Mouse (Mus musculus): Measurements from ENCODE around the gene Tsc1. TPM values are rescaled to one million over a fixed set of nuclear protein-coding genes. Genes with fewer than 3 reads are reported as not detected.

The Tsc1 gene
- polyA plus RNA-seq, 1 experiment from 2014 or later: 16.4 TPM

GRCm38 (mm10) chr2:28618777-28619336, 22.2 kb upstream of the Tsc1 start:
- WGBS: 83% methylated on average over 6 of the region's 6 CpGs
- no peaks in the 10 kb centered on the region for H3K9me3 ChIP-seq (replicated peaks; ENCODE audit: control insufficient read depth, low read length)
- no peak overlapping the region for H3K4me2 ChIP-seq (ENCODE audit: low read depth, low read length)
- no peak for DNase-seq (ENCODE audit: low spot score)
- ATAC-seq (replicated peaks; ENCODE audit: insufficient number of reproducible peaks, low FRiP score, low TSS enrichment, low read depth): no peak
- H3K36me3 ChIP-seq (replicated peaks; ENCODE audit: control insufficient read depth, insufficient read depth, low read depth, low read length): no peaks in the 10 kb centered on the region
- no peaks in the 10 kb centered on the region for H3K4me1 ChIP-seq (ENCODE audit: control insufficient read depth, insufficient read depth, low read length)
- H3K27me3 ChIP-seq (ENCODE audit: control insufficient read depth, insufficient read depth, low read length): peaks cover 4% of the 10 kb centered on the region; the same call in 1 of the 2 replicates
- no peak overlapping the region for H3K9ac ChIP-seq (replicated peaks; ENCODE audit: low read length)
- H3K4me3 ChIP-seq (ENCODE audit: low read depth, low read length): no peak overlapping the region
- H3K27ac ChIP-seq (replicated peaks; ENCODE audit: low read depth, low read length): no peak overlapping the region

- no peaks in the 10 kb centered on the region for H3K36me3 ChIP-seq (replicated peaks; ENCODE audit: control insufficient read depth, insufficient read depth, low read depth, low read length)
- H3K9ac ChIP-seq (replicated peaks; ENCODE audit: low read length): no peak overlapping the region
- H3K9me3 ChIP-seq (replicated peaks; ENCODE audit: control insufficient read depth, low read length): no peaks in the 10 kb centered on the region
- H3K4me3 ChIP-seq (ENCODE audit: low read depth, low read length): no peak overlapping the region
- 77% methylated on average over 6 of the region's 6 CpGs for WGBS
- ATAC-seq (replicated peaks; ENCODE audit: insufficient number of reproducible peaks, low FRiP score, low TSS enrichment, low read depth): no peak
- H3K4me2 ChIP-seq (ENCODE audit: low read depth, low read length): no peak overlapping the region
- no peak overlapping the region for H3K27ac ChIP-seq (replicated peaks; ENCODE audit: low read depth, low read length)
- H3K27me3 ChIP-seq (ENCODE audit: control insufficient read depth, insufficient read depth, low read length): peaks cover 4% of the 10 kb centered on the region; the same call in 1 of the 2 replicates
- no peaks in the 10 kb centered on the region for H3K4me1 ChIP-seq (ENCODE audit: control insufficient read depth, insufficient read depth, low read length)
- no peak for DNase-seq (ENCODE audit: low spot score)
These were observed 21.7 kb upstream of the Tsc1 start for GRCm38 (mm10) chr2:28619369-28619768.

DNA sequence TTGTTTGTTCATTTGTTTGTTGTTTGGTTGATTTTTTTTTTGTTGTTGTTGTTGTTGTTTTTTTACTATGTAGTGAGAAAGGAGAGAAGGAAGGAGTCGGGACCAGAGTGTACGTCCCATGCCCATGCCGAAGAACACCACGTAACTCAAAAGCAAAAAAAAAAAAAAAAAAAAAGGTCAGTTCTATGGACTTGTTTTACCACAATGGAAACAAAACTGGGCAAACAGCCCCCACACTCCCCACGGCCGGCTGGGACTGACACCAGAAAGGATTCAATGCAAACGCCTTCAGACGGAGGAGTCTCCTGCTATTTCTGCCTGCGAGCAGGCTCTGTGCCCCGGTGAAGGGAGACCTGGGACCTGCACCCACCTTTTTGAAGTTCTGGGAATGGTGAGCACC, 20.5 kb upstream of the Tsc1 start:
- Histone ChIP-seq H3K9me3 (replicated peaks; ENCODE audit: control insufficient read depth, low read length) (no peaks in the 10 kb centered on the region), H3K4me3 (ENCODE audit: low read depth, low read length) (no peak overlapping the region), H3K9ac (replicated peaks; ENCODE audit: low read length) (no peak overlapping the region), H3K4me1 (ENCODE audit: control insufficient read depth, insufficient read depth, low read length) (no peaks in the 10 kb centered on the region), H3K27me3 (ENCODE audit: control insufficient read depth, insufficient read depth, low read length) (peaks cover 4% of the 10 kb centered on the region; the same call in 1 of the 2 replicates), H3K4me2 (ENCODE audit: low read depth, low read length) (no peak overlapping the region), H3K27ac (replicated peaks; ENCODE audit: low read depth, low read length) (no peak overlapping the region), H3K36me3 (replicated peaks; ENCODE audit: control insufficient read depth, insufficient read depth, low read depth, low read length) (no peaks in the 10 kb centered on the region)
- no peak for ATAC-seq (replicated peaks; ENCODE audit: insufficient number of reproducible peaks, low FRiP score, low TSS enrichment, low read depth)
- DNase-seq (ENCODE audit: low spot score): no peak
- WGBS: 64% methylated on average over 10 of the region's 10 CpGs

DNA sequence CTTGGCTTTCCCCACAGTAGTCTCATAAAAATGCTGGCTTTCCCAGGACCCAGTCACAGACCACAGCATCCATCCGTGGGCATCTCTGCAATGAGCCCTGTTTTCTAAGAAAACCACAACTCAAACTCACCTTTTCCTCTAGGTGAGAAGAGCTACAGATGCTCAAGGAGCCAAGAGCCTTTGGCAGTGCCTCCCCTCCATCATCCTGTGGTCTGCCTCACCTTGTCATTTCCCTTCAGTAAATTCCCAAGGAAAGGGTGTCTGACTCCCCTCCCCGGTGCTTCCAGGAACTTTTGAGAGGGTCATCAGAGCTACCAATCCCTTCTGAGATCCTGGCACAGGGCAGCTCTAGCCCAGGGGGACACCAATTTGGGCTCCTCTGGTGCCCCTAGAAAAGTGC, 19.9 kb upstream of the Tsc1 start:
- Histone ChIP-seq H3K36me3 (replicated peaks; ENCODE audit: control insufficient read depth, insufficient read depth, low read depth, low read length) (no peaks in the 10 kb centered on the region), H3K27me3 (ENCODE audit: control insufficient read depth, insufficient read depth, low read length) (peaks cover 4% of the 10 kb centered on the region; the same call in 1 of the 2 replicates)
- ATAC-seq (replicated peaks; ENCODE audit: insufficient number of reproducible peaks, low FRiP score, low TSS enrichment, low read depth): no peak

GRCm38 (mm10) chr2:28621664-28622171, 19.3 kb upstream of the Tsc1 start, which contains the start of gene Gfi1b:
TSS of gene Gfi1b (minus strand) at chr2:28621982.
- no peak within 1 kb of the TSS for H3K9ac ChIP-seq (replicated peaks; ENCODE audit: low read length)
- H3K4me3 ChIP-seq (ENCODE audit: low read depth, low read length): no peak within 1 kb of the TSS; the same call in 1 of the 2 replicates
- peaks cover 4% of the 10 kb centered on the region; the same call in 1 of the 2 replicates for H3K27me3 ChIP-seq (ENCODE audit: control insufficient read depth, insufficient read depth, low read length)
- H3K27ac ChIP-seq (replicated peaks; ENCODE audit: low read depth, low read length): no peak within 1 kb of the TSS
- H3K4me1 ChIP-seq (ENCODE audit: control insufficient read depth, insufficient read depth, low read length): no peaks in the 10 kb centered on the region
- no peaks in the 10 kb centered on the region for H3K9me3 ChIP-seq (replicated peaks; ENCODE audit: control insufficient read depth, low read length)
- 10% methylated on average over 16 of the region's 16 CpGs for WGBS
- H3K4me2 ChIP-seq (ENCODE audit: low read depth, low read length): no peak within 1 kb of the TSS
- peak; percentile 39 for DNase-seq (ENCODE audit: low spot score)
- H3K36me3 ChIP-seq (replicated peaks; ENCODE audit: control insufficient read depth, insufficient read depth, low read depth, low read length): no peaks in the 10 kb centered on the region
- ATAC-seq (replicated peaks; ENCODE audit: insufficient number of reproducible peaks, low FRiP score, low TSS enrichment, low read depth): no peak

More for the DNA sequence above, 19.9 kb upstream of the Tsc1 start:
- Histone ChIP-seq H3K9ac (replicated peaks; ENCODE audit: low read length) (no peak overlapping the region), H3K4me2 (ENCODE audit: low read depth, low read length) (no peak overlapping the region), H3K4me1 (ENCODE audit: control insufficient read depth, insufficient read depth, low read length) (no peaks in the 10 kb centered on the region), H3K27ac (replicated peaks; ENCODE audit: low read depth, low read length) (no peak overlapping the region), H3K4me3 (ENCODE audit: low read depth, low read length) (no peak overlapping the region), H3K9me3 (replicated peaks; ENCODE audit: control insufficient read depth, low read length) (no peaks in the 10 kb centered on the region)
- 26% methylated on average over 2 of the region's 2 CpGs for WGBS
- no peak for DNase-seq (ENCODE audit: low spot score)

DNA sequence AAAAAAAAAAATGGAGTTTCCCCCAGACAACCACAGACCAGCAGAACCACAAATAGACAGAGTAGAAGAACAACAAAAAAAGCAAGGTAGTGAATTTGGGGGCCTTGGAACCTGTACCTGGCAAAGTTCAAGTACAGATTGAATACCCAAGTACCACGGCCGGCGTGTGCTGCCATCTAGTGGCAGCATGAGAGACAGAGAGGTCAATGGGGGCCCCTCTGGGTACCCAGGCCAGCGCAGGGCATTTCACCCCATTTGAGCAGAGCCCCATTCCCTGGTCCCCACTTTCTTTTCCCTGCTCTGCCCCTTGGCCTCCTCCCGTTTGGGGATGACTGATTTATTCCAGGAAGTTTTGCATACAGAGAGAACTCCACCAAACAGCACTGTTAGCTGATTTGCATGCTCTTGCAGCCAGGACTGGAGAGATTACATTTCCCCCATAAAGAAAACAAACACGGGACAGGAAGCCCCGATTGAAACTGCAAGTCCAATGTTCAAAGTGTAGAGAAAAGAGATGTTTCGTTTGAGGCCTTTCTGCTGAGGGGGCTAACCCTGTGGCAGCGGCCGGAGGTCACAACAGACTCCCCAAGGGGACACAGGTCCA, 18.4 kb upstream of the Tsc1 start:
- Histone ChIP-seq H3K9me3 (replicated peaks; ENCODE audit: control insufficient read depth, low read length) (no peaks in the 10 kb centered on the region), H3K36me3 (replicated peaks; ENCODE audit: control insufficient read depth, insufficient read depth, low read depth, low read length) (no peaks in the 10 kb centered on the region), H3K27me3 (ENCODE audit: control insufficient read depth, insufficient read depth, low read length) (peaks cover 4% of the 10 kb centered on the region; the same call in 1 of the 2 replicates), H3K4me2 (ENCODE audit: low read depth, low read length) (no peak overlapping the region), H3K27ac (replicated peaks; ENCODE audit: low read depth, low read length) (no peak overlapping the region), H3K4me3 (ENCODE audit: low read depth, low read length) (no peak overlapping the region), H3K4me1 (ENCODE audit: control insufficient read depth, insufficient read depth, low read length) (no peaks in the 10 kb centered on the region), H3K9ac (replicated peaks; ENCODE audit: low read length) (no peak overlapping the region)
- no peak for ATAC-seq (replicated peaks; ENCODE audit: insufficient number of reproducible peaks, low FRiP score, low TSS enrichment, low read depth)
- peak; percentile 67 for DNase-seq (ENCODE audit: low spot score)
- 22% methylated on average over 10 of the region's 10 CpGs for WGBS

- Histone ChIP-seq H3K9ac (replicated peaks; ENCODE audit: low read length) (no peak overlapping the region), H3K4me2 (ENCODE audit: low read depth, low read length) (no peak overlapping the region), H3K4me1 (ENCODE audit: control insufficient read depth, insufficient read depth, low read length) (no peaks in the 10 kb centered on the region), H3K27ac (replicated peaks; ENCODE audit: low read depth, low read length) (no peak overlapping the region), H3K4me3 (ENCODE audit: low read depth, low read length) (no peak overlapping the region), H3K36me3 (replicated peaks; ENCODE audit: control insufficient read depth, insufficient read depth, low read depth, low read length) (no peaks in the 10 kb centered on the region), H3K9me3 (replicated peaks; ENCODE audit: control insufficient read depth, low read length) (no peaks in the 10 kb centered on the region), H3K27me3 (ENCODE audit: control insufficient read depth, insufficient read depth, low read length) (peaks cover 4% of the 10 kb centered on the region; the same call in 1 of the 2 replicates)
- 92% methylated on average over 3 of the region's 3 CpGs for WGBS
- DNase-seq (ENCODE audit: low spot score): no peak
- no peak for ATAC-seq (replicated peaks; ENCODE audit: insufficient number of reproducible peaks, low FRiP score, low TSS enrichment, low read depth)
These were observed 16.2 kb upstream of the Tsc1 start for GRCm38 (mm10) chr2:28624870-28625269.

GRCm38 (mm10) chr2:28626038-28626437, 15.0 kb upstream of the Tsc1 start:
- 78% methylated on average over 3 of the region's 3 CpGs for WGBS
- no peak overlapping the region for H3K27ac ChIP-seq (replicated peaks; ENCODE audit: low read depth, low read length)
- H3K9me3 ChIP-seq (replicated peaks; ENCODE audit: control insufficient read depth, low read length): no peaks in the 10 kb centered on the region
- no peak for DNase-seq (ENCODE audit: low spot score)
- H3K36me3 ChIP-seq (replicated peaks; ENCODE audit: control insufficient read depth, insufficient read depth, low read depth, low read length): no peaks in the 10 kb centered on the region
- H3K4me3 ChIP-seq (ENCODE audit: low read depth, low read length): no peak overlapping the region
- no peaks in the 10 kb centered on the region for H3K4me1 ChIP-seq (ENCODE audit: control insufficient read depth, insufficient read depth, low read length)
- H3K9ac ChIP-seq (replicated peaks; ENCODE audit: low read length): no peak overlapping the region
- H3K27me3 ChIP-seq (ENCODE audit: control insufficient read depth, insufficient read depth, low read length): peaks cover 4% of the 10 kb centered on the region; the same call in 1 of the 2 replicates
- no peak for ATAC-seq (replicated peaks; ENCODE audit: insufficient number of reproducible peaks, low FRiP score, low TSS enrichment, low read depth)
- no peak overlapping the region for H3K4me2 ChIP-seq (ENCODE audit: low read depth, low read length)
